Mouse (Mus musculus): Measurements from ENCODE around the gene Gas6.

- TF ChIP-seq CTCF (IDR thresholded peaks at IDR 0.05; ENCODE audit: extremely low read depth, insufficient read depth, low read length) (no peak), POLR2A (IDR thresholded peaks at IDR 0.05; ENCODE audit: extremely low read depth, insufficient read depth, low read length) (no peak)
Measured at GRCm38 (mm10) chr8:13530401-13530800, 36.1 kb upstream of the Gas6 start.
